Mouse (Mus musculus): ENCODE data around the gene Hbs1l. TPM values are rescaled to one million over a fixed set of nuclear protein-coding genes. Genes with fewer than 3 reads are reported as not detected.

The Hbs1l gene
- polyA plus RNA-seq, 1 experiment from 2014 or later = 88.3 TPM

DNA sequence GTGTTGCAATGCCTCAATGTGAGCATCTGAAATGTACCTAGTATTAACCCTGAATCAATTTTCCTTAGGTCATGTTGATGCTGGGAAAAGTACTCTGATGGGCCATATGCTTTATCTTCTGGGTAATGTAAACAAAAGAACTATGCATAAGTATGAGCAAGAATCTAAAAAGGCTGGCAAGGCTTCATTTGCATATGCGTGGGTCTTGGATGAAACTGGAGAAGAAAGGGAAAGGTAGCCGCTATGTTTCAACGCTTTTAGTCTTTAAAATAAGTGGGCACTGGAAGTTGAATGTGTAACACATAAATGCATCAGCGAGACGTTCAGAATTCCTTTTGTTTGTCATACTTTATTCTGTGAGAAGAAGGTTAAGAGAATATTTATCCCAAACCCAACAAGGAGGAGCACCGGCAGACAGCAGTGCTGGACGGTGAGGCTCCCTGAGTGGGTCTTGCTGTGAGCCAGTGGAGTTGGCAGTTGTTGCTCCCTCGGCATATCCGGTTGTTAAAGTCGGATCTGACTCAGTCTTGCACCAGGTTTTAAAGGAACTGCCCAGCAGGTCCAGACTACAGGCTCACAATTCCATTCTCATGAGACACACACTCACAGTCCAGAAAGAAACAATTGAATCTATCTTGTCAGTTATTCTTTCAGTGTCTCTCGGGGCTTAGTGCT lies 46.7 kb downstream of the Hbs1l start:
- Histone ChIP-seq H3K4me3 (ENCODE audit: low read depth, low read length) (no peak overlapping the region), H3K4me1 (replicated peaks; ENCODE audit: control insufficient read depth, insufficient read depth, low read length) (no peaks in the 10 kb centered on the region), H3K9ac (ENCODE audit: low read length) (no peak overlapping the region), H3K4me2 (ENCODE audit: low read length) (no peak overlapping the region), H3K9me3 (ENCODE audit: control insufficient read depth, low read length) (no peaks in the 10 kb centered on the region), H3K27me3 (replicated peaks; ENCODE audit: control insufficient read depth, insufficient read depth, low read length) (no peaks in the 10 kb centered on the region), H3K36me3 (ENCODE audit: control insufficient read depth, insufficient read depth, low read length) (peaks cover 66% of the 10 kb centered on the region), H3K27ac (ENCODE audit: low read depth) (no peak overlapping the region)
- ATAC-seq (replicated peaks; ENCODE audit: low FRiP score, low TSS enrichment, low read depth) (no peak), DNase-seq (ENCODE audit: low spot score) (no peak)
- WGBS = 91% methylated on average over 11 of the region's 11 CpGs

DNA sequence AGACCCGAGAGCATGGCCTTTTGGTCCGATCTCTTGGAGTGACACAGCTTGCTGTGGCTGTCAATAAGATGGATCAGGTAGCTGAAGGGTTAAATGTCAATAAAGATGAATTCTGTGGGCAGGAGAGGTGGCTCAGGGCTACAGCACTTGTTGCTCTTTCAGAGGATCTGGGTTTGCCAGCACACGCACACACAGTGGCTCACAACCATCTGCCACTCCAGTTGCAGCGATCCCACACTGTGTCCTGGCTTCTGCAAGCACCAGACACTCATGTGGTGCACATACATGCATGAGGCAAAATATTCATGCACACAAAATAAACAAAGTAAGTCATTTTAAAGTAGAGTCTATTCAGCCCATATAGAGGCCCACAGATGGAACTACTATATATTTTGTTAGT lies 51.6 kb downstream of the Hbs1l start:
- ATAC-seq (replicated peaks; ENCODE audit: low FRiP score, low TSS enrichment, low read depth) = no peak
- H3K4me1 ChIP-seq (replicated peaks; ENCODE audit: control insufficient read depth, insufficient read depth, low read length) = no peaks in the 10 kb centered on the region
- H3K9ac ChIP-seq (ENCODE audit: low read length) = no peak overlapping the region
- DNase-seq (ENCODE audit: low spot score) = no peak
- H3K27ac ChIP-seq (ENCODE audit: low read depth) = no peak overlapping the region
- no peaks in the 10 kb centered on the region for H3K9me3 ChIP-seq (ENCODE audit: control insufficient read depth, low read length)
- 94% methylated on average over 4 of the region's 4 CpGs for WGBS
- peaks cover 51% of the 10 kb centered on the region for H3K36me3 ChIP-seq (ENCODE audit: control insufficient read depth, insufficient read depth, low read length)
- H3K4me3 ChIP-seq (ENCODE audit: low read depth, low read length) = no peak overlapping the region
- no peaks in the 10 kb centered on the region for H3K27me3 ChIP-seq (replicated peaks; ENCODE audit: control insufficient read depth, insufficient read depth, low read length)
- H3K4me2 ChIP-seq (ENCODE audit: low read length) = no peak overlapping the region

- H3K27me3 ChIP-seq (replicated peaks; ENCODE audit: control insufficient read depth, insufficient read depth, low read length) = no peaks in the 10 kb centered on the region
- H3K4me3 ChIP-seq (ENCODE audit: low read depth, low read length) = no peak overlapping the region
- no peaks in the 10 kb centered on the region for H3K4me1 ChIP-seq (replicated peaks; ENCODE audit: control insufficient read depth, insufficient read depth, low read length)
- no peak for DNase-seq (ENCODE audit: low spot score)
- no peak for ATAC-seq (replicated peaks; ENCODE audit: low FRiP score, low TSS enrichment, low read depth)
- no peak overlapping the region for H3K9ac ChIP-seq (ENCODE audit: low read length)
- WGBS = 89% methylated on average over 5 of the region's 5 CpGs
- no peaks in the 10 kb centered on the region for H3K9me3 ChIP-seq (ENCODE audit: control insufficient read depth, low read length)
- H3K4me2 ChIP-seq (ENCODE audit: low read length) = no peak overlapping the region
- peaks cover 60% of the 10 kb centered on the region for H3K36me3 ChIP-seq (ENCODE audit: control insufficient read depth, insufficient read depth, low read length)
- no peak overlapping the region for H3K27ac ChIP-seq (ENCODE audit: low read depth)
Measured at GRCm38 (mm10) chr10:21349449-21349848, 53.7 kb downstream of the Hbs1l start.

DNA sequence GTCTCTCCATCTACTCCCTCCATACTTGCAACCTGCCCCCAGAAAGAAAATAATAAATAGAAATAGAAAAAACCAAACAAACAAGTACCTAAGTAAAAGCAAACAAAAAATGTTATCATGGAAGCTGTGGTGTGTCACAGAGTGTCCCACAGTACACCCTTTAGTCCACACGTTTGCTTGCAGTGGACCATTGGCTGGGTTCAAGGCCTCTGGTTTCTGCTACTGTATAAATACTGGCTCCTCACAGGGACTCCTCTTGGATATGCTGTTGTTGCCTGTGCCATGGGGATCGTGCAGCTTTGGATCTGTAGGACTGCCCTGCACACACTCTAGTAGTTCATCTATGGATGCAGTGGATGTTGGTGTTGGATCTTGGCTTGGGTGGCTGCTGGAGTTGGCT lies 54.2 kb downstream of the Hbs1l start:
- ATAC-seq (replicated peaks; ENCODE audit: low FRiP score, low TSS enrichment, low read depth) (no peak), DNase-seq (ENCODE audit: low spot score) (no peak)
- Histone ChIP-seq H3K4me3 (ENCODE audit: low read depth, low read length) (no peak overlapping the region), H3K4me1 (replicated peaks; ENCODE audit: control insufficient read depth, insufficient read depth, low read length) (no peaks in the 10 kb centered on the region), H3K27me3 (replicated peaks; ENCODE audit: control insufficient read depth, insufficient read depth, low read length) (no peaks in the 10 kb centered on the region), H3K27ac (ENCODE audit: low read depth) (no peak overlapping the region), H3K4me2 (ENCODE audit: low read length) (no peak overlapping the region), H3K36me3 (ENCODE audit: control insufficient read depth, insufficient read depth, low read length) (peaks cover 64% of the 10 kb centered on the region), H3K9ac (ENCODE audit: low read length) (no peak overlapping the region), H3K9me3 (ENCODE audit: control insufficient read depth, low read length) (no peaks in the 10 kb centered on the region)
- 93% methylated on average over 2 of the region's 2 CpGs for WGBS

DNA sequence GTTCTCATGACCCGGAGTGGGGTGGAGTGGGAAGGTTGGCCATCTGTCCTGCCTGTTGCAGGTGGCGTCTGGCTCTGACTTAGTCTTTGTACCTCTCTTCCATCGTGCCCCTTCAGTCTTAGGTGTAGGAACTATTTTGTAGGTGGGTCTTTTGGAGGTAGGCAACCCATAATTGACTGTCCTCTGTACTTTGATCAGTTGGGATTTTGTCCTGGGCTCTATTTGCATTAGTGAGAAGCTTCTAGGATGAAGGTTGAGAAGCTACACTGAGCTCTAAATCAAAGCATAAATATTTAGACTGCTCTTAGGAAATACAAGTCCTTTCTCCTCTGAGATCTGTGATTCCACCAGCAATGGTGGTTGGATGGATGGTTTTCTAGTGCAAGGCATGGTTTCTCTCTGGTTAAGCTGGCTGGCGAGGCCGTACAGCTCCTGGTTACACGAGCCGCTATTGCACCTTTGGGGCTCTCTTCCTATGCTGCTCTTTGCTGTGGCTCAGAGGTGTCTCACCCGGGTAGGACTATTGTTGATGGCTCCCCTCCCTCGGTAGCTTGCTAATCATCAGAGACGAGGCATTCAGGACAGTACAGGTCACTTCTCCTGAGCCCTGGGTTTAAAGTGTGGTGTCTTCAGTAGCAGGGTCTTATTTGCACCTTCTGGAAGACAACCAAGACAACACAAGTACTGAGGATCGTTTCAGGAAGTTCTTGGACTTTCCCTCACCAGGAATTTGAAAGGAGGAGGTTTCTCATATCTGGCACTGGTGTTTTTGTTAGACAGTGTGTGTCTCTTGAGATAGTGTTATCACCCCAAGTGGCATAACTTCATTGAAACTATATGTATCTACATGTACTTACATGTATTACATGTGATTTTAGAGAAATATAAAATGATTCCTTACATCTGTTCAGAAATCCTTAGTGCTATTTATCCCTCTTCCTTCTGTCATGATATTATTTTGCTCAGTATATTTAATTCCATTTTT lies 55.0 kb downstream of the Hbs1l start:
- Histone ChIP-seq H3K4me2 (ENCODE audit: low read length) (no peak overlapping the region), H3K4me3 (ENCODE audit: low read depth, low read length) (no peak overlapping the region), H3K27ac (ENCODE audit: low read depth) (no peak overlapping the region), H3K9ac (ENCODE audit: low read length) (no peak overlapping the region), H3K4me1 (replicated peaks; ENCODE audit: control insufficient read depth, insufficient read depth, low read length) (no peaks in the 10 kb centered on the region), H3K36me3 (ENCODE audit: control insufficient read depth, insufficient read depth, low read length) (peaks cover 63% of the 10 kb centered on the region), H3K9me3 (ENCODE audit: control insufficient read depth, low read length) (no peaks in the 10 kb centered on the region), H3K27me3 (replicated peaks; ENCODE audit: control insufficient read depth, insufficient read depth, low read length) (no peaks in the 10 kb centered on the region)
- DNase-seq (ENCODE audit: low spot score) (no peak), ATAC-seq (replicated peaks; ENCODE audit: low FRiP score, low TSS enrichment, low read depth) (no peak)
- 84% methylated on average over 11 of the region's 11 CpGs for WGBS

DNA sequence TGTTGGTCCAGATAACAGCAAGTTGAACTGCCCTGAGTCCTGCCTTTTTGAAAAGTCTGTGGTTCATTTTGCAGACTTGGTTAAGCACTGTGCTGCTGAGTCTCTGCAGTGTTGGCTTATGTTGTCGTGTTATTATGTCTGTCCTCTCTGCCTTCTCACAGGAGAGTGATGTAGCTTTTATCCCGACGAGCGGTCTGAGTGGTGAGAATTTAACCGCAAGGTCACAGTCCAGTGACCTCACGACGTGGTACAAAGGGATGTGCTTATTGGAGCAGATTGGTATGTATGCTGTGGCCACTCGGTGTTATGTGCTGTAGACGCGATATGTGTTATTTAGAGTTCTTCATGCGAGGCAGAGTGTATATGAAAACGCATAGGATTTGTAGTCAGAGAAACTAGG lies 56.0 kb downstream of the Hbs1l start:
- ATAC-seq (replicated peaks; ENCODE audit: low FRiP score, low TSS enrichment, low read depth) = no peak
- Histone ChIP-seq H3K9me3 (ENCODE audit: control insufficient read depth, low read length) (no peaks in the 10 kb centered on the region), H3K36me3 (ENCODE audit: control insufficient read depth, insufficient read depth, low read length) (peaks cover 68% of the 10 kb centered on the region)

DNA sequence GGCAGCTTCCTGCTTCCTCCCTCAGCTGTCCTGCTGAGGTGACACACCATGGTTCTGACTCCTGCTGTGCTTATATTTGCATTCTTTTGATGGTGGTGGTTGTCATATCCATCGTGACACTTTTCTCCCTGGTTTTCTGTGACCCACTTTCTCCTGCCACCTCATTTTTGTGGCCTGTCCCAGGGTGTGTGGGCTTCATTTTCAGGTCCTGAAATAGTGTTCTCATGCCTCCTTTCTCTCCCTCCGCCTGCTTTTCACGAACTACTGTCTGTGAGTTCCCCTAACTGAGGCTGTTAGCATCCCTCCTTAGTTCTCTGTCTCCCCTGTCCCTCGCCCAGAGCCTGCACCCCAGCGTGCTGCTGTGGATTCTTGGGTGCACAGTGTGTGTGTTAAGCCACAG lies 58.1 kb downstream of the Hbs1l start:
- H3K4me1 ChIP-seq (replicated peaks; ENCODE audit: control insufficient read depth, insufficient read depth, low read length) = no peaks in the 10 kb centered on the region
- no peak overlapping the region for H3K27ac ChIP-seq (ENCODE audit: low read depth)
- H3K36me3 ChIP-seq (ENCODE audit: control insufficient read depth, insufficient read depth, low read length) = peaks cover 69% of the 10 kb centered on the region
- 52% methylated on average over 5 of the region's 5 CpGs for WGBS
- DNase-seq (ENCODE audit: low spot score) = no peak
- no peak for ATAC-seq (replicated peaks; ENCODE audit: low FRiP score, low TSS enrichment, low read depth)
- H3K9ac ChIP-seq (ENCODE audit: low read length) = no peak overlapping the region
- H3K4me3 ChIP-seq (ENCODE audit: low read depth, low read length) = no peak overlapping the region
- H3K4me2 ChIP-seq (ENCODE audit: low read length) = no peak overlapping the region
- no peaks in the 10 kb centered on the region for H3K27me3 ChIP-seq (replicated peaks; ENCODE audit: control insufficient read depth, insufficient read depth, low read length)
- no peaks in the 10 kb centered on the region for H3K9me3 ChIP-seq (ENCODE audit: control insufficient read depth, low read length)

More for the DNA sequence above, 56.0 kb downstream of the Hbs1l start:
- Histone ChIP-seq H3K4me2 (ENCODE audit: low read length) (no peak overlapping the region), H3K4me1 (replicated peaks; ENCODE audit: control insufficient read depth, insufficient read depth, low read length) (no peaks in the 10 kb centered on the region), H3K9ac (ENCODE audit: low read length) (no peak overlapping the region), H3K27ac (ENCODE audit: low read depth) (no peak overlapping the region), H3K27me3 (replicated peaks; ENCODE audit: control insufficient read depth, insufficient read depth, low read length) (no peaks in the 10 kb centered on the region), H3K4me3 (ENCODE audit: low read depth, low read length) (no peak overlapping the region)
- no peak for DNase-seq (ENCODE audit: low spot score)
- whole genome bisulfite sequencing = 89% methylated on average over 12 of the region's 12 CpGs

- WGBS = 90% methylated on average over 7 of the region's 7 CpGs
- Histone ChIP-seq H3K4me3 (ENCODE audit: low read depth, low read length) (no peak overlapping the region), H3K9me3 (ENCODE audit: control insufficient read depth, low read length) (no peaks in the 10 kb centered on the region), H3K4me2 (ENCODE audit: low read length) (no peak overlapping the region), H3K36me3 (ENCODE audit: control insufficient read depth, insufficient read depth, low read length) (peaks cover 69% of the 10 kb centered on the region), H3K4me1 (replicated peaks; ENCODE audit: control insufficient read depth, insufficient read depth, low read length) (no peaks in the 10 kb centered on the region), H3K27ac (ENCODE audit: low read depth) (no peak overlapping the region), H3K9ac (ENCODE audit: low read length) (no peak overlapping the region), H3K27me3 (replicated peaks; ENCODE audit: control insufficient read depth, insufficient read depth, low read length) (no peaks in the 10 kb centered on the region)
- DNase-seq (ENCODE audit: low spot score) = no peak
- no peak for ATAC-seq (replicated peaks; ENCODE audit: low FRiP score, low TSS enrichment, low read depth)
Measured at GRCm38 (mm10) chr10:21354506-21354905, 58.7 kb downstream of the Hbs1l start.
